Mouse (Mus musculus): ENCODE data around the gene Stxbp1.

GRCm38 (mm10) chr2:32795748-32796418 is 51.2 kb downstream of the Stxbp1 start:
- TF ChIP-seq CTCF (IDR thresholded peaks at IDR 0.05; ENCODE audit: low read depth), result no peak
- no peak for TF ChIP-seq EP300 (optimal IDR thresholded peaks at IDR 0.05)
